Mouse (Mus musculus) retina, postnatal 7 days (tissue): Measurements from ENCODE around the gene Ano10.

ENCODE experiments used
- DNase-seq: peaks from one replicate; pipeline ENCODE4 v3.0.0-alpha.2; 2012; ENCODE audit warnings: low read depth, low spot score

Ano10 gene

GRCm38 (mm10) chr9:122245471-122245870, 48.8 kb downstream of the Ano10 start:
- no peak for DNase-seq

- no peak for DNase-seq
These were observed 49.4 kb downstream of the Ano10 start for GRCm38 (mm10) chr9:122244800-122245165.

DNA sequence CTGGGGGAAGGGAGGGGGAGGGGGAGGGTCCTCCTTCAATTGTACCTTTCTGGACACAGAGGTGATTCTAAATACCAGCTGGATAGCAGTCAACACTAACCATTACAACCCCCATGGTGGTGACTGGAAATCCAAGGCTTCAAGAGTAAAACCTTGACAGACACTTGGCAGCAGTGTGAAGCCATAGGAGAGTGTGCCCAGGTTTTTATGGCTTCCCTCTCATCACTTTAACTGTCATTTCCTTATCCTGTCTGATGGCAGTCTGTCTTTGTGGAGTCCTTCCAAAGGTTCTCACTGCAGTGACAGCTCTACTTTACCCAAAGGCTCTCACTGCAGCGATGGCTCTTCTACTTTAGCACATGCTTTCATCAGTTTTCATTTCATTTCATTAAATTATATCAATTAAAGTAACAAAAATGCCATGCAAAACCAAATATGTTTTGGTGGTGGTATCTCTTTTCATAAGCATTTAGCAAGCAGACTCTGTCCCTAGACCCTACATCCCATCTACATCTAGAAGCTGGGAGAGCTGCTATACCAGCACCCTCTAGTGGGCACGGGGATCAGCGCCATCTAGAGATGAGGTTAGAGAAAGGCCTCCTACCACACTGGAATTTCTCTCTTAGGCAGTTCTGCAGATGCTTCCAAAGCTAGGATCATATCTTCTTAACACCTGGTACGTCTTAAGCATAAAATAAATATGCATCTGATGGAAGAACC, 50.0 kb downstream of the Ano10 start:
- peak; percentile 32 for DNase-seq

DNA sequence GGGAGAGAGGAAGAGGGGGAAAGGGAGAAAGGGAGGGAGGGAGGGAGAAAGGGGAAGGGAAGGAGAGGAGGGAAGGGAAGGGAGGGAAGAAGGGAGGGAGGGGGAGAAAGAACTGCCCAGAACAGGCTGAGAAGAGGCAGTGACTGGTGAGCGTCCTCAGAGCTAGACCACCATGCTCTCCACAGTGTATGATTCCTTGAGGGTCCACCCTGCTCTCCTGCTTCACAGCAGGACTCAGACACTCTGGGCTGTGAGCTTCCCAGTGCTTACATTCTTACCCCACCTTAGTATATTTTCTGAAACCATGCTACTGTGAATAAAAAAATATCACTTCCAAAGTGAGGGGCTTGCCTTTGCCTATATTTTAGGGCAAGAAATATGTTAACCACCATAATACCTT, 50.9 kb downstream of the Ano10 start:
- DNase-seq = no peak

DNA sequence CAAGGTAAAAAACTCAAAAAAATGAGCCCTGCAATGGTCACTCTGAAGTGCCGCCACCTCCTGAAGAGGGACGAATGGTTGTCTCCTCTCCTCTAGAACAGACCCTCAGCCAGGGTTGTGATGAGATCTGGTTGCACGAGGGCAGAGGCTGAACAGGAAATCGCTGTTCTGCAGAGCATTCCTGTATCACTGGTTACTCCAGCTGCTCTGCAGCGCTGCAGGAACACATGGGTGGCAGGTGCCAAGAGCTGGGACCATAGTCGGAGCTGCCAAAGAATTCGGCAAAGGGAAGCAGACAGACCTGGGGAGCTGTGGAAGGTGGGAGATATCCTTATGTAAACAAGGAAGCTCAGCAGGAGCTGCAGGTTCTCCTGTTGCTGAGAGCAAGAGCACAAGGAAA, 51.4 kb downstream of the Ano10 start:
- no peak for DNase-seq

DNA sequence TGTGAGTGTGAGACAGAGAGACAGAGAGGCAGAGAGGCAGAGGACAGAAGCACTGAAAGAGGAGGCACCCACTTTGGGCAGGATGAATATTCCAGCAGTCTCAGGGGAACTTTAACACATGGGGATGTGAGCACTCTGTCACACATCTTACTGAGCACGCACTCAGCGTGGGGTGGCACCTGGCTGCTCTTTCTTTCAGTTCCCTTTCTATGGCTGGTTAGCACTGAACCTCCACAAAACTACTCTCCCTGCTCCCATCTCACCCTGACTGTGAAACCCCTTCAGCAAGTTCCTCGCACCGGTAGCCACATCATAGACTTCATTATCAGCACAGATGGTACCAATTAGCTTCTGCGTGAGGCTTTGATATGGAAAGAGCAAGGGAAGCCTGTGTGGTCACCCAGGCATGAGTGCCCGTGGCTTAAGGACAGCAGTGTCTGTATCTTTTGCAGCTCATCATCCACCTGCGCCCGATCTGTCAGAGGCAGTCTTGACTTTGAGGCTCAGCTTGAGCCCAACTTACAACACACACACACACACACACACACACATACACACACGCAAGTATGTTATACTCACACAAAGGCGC, 52.3 kb downstream of the Ano10 start:
- no peak for DNase-seq

DNA sequence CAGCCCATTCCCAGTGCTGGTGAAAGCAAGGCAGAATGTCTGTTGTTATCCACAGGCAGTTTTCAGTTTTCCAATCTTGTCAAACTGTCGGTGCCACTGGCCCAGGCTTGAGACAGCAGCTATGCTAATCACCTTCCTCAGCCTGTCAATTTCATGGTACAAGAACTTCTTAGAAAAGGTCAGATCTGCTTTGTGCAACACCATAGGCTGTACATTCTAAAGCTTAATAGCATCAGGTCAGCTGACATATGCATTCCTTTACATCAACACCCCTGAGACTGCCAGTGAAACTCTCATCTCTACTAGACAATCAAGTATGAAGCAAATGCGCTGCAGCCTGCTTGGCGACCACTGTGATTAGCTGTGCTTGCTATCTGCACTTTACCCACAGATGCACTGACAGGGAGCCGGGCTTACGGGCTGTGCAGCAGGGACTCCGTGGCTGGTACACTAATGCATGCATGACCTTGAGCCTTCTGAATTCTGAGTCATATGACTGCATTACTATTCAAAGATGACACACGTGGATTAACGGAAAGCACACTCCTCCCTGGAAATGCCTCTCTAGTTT, 53.5 kb downstream of the Ano10 start:
- no peak for DNase-seq

DNA sequence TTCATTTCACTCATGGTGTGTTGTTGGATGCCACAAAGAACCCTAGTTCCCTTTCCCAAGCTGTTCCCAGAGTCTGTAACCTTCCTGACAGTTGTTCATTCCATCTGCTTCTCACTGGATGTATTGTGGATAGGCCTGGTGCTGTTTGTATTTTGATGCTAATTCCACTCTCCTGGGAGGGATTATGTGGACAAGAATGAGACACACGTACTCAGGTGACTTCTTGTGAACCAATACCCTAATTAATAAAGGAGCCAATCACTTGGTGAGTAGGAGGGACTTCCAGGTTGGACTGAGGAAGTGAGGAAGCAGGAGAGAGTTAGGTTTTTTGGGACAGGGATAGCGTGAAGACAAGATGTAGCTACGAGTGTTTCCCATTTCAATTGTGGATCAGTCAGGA, 59.5 kb downstream of the Ano10 start:
- DNase-seq = no peak

DNA sequence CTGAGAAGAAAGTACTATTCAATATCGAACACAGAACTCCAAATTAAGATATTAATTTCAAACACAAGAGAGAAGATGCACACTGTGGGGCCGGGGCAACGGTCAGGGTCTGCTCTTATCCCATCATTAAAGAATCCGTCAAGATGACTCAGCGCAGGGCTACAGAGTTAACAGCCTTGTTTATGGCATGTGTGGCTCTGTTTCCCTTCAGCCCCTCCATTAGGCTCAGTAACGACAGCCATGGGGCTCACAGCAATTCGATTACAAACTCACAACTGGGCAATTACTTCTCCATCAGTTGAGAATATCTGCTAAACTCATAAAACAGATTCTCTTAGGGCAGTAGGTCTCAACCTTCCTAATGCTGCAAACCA, 60.3 kb downstream of the Ano10 start:
- no peak for DNase-seq

GRCm38 (mm10) chr9:122233316-122233971, 60.8 kb downstream of the Ano10 start:
- no peak for DNase-seq

DNA sequence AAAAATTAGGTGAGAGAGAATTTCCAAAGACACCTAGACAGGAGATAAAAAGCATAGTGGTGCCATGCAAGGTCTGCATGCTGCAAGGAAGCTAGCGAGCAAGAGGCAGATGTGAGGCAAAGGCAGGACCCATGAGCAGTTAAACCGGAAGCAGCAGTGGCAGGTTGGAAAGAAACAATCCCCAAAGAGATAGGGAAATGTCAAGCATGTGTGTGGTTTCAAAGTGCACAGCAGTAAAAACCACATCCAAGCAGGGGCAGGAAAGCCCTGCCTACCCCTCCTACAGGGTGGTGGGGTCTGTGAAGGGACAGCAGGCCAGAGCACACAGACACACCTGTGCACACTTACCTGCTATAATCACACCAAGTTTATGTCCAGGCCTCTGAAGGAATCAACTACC, 61.3 kb downstream of the Ano10 start:
- DNase-seq = no peak

DNA sequence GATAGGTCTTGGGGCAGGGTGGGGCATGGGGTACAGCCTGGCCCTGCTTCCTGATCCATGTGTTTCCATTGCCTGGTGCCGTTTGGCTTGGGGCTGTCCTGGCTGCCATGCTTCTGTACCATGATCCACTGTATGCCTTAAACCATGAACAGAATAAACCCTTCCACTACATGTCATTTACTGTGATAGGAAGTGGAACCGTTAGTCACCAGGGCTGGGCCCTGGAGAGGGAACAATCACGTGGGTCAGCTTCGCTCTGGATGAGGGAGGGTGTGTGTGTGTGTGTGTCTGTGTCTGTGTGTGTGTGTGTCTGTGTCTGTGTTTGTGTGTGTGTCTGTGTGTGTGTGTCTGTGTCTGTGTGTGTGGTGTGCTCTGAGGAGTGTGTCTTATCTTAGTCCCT, 63.5 kb downstream of the Ano10 start:
- DNase-seq = no peak

- DNase-seq = no peak
These were observed 67.8 kb downstream of the Ano10 start for GRCm38 (mm10) chr9:122226419-122226818.

- peak; percentile 44 for DNase-seq
These were observed 68.9 kb downstream of the Ano10 start for GRCm38 (mm10) chr9:122225309-122225708.

- DNase-seq = no peak
These were observed 71.2 kb downstream of the Ano10 start for GRCm38 (mm10) chr9:122223005-122223404.

GRCm38 (mm10) chr9:122219934-122220333, 74.3 kb downstream of the Ano10 start:
- no peak for DNase-seq

- no peak for DNase-seq
These were observed 77.2 kb downstream of the Ano10 start for GRCm38 (mm10) chr9:122216945-122217529.

DNA sequence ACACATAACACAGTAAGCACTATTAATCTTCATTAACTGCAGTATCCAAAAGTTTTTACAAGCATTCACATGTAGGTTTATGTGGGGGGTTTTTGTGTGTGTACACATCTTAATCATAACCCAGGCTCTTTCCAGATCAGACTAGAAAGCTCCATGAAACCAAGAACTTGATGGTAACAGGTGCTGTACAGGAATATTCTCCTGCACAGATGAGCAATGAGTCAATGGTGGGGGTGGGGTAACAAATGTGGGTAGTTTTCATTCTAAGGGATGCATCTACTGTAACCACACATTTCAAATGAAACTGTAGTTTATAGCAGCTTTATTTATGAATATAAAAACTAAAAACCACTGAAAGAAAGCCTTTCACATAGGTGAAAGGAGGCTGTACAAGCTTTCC, 79.1 kb downstream of the Ano10 start:
- no peak for DNase-seq

- no peak for DNase-seq
These were observed 85.9 kb downstream of the Ano10 start for GRCm38 (mm10) chr9:122208311-122208710.

DNA sequence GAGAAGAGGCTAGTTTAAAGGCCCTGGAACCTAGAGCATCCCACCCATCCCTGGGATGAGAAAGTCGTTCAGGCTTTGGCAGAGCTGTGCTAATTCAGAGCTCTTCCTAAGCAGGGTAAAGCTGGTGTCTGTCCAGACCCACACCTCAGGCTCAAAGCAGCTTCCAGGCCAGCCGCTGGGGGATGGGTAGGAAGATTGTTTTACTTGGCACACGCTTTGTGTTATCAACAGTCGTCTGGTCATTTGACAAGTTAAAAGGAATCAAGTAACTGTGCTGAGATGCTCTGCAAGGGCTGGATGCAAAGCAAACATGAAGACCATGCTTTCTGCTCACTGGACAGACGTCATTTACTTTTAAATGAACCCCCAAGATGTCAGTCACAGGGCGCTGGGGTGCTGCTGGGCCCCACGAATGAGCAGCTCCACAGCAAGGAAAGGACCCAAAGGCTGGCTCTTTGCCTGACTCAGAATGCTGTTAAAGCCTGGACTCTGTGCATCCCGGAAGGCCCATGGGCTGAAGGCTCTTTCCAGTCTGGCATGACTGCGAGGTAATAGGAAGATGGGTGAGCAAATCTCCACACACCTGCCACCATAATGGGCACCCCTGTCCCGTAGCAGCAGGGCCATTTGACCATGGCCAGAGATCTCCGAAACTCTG, 88.6 kb downstream of the Ano10 start:
- DNase-seq = no peak

DNA sequence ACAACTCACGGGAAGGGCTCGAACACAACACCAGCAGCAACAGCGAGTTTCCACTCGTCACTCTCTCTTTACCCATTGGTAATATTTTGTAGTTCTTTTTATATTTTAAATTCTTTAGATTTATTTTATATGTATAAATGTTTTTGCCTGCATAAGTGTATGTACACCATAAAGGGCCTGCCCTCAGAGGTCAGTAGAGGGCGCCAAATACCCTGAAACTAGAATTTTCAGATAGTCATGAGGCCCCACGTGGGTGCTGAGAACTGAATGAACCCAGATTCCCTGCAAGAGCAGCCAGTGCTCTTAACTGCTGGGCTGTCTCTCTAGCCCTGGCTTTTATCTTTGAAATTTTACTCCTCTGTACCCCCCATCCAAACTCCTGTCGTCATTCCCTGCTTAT, 89.7 kb downstream of the Ano10 start:
- DNase-seq = no peak

- no peak for DNase-seq
These were observed 95.0 kb downstream of the Ano10 start for GRCm38 (mm10) chr9:122199253-122199652.
